Mouse (Mus musculus): ENCODE measurements around the gene Ccdc134.
A peak's percentile ranks its signal among the peaks of the same experiment; 100 is the strongest.
"Not testable (repeated sequence)": the region's sequence is repeated elsewhere in the genome, so short reads cannot be mapped to it uniquely, and the experiment has no call there.

Ccdc134 gene

DNA sequence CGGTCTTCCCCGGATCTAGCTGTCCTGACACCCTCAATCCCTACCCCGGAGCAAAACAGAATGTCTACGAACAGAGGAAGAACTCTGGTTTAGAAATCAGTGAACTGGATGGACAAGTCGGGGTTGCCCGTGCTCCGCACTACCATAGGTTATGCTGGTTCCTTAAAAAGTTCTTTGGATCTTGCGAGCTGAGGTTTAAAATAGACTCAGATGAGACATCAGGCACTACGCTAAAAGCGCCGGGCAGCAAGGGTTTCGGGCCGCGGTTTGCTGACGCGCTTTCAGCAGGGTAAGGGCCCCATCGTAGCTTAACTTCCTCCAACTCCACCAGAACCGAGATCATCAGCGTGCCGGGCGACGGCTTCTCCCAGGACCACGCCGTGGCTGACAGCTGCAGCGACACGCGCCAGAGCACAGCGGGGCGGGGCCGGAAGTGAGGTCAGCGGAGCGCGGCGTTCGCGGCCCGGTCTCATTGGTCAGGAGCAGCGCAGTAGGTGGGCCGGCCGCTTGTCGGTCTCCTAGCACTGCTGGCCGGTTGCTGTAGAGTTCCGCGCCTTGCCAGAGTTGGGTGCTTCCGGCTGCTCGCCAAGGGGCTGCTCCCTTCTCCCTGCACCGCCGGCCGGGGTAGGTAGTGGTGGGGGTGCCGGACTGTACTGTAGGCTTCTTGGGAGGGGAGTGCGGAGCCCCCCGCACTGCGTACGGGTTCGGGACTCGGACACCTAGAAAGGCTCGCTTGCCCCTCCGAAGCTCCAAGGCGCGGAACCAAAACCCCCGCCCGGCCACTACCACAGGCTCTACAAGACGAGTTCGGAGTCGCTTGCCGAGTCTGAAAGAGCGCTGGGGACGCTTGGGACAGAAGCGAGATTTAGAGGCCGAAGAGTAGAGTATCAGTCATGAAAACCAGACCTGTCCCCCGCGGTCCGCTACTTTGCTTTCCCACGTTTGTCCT lies at the start of gene Ccdc134:
Ccdc134 (plus strand) TSS at position 497 of the 949 bp plus-strand sequence.
- peak; percentile 93 for DNase-seq (ENCODE audit: low read depth, low spot score)

DNA sequence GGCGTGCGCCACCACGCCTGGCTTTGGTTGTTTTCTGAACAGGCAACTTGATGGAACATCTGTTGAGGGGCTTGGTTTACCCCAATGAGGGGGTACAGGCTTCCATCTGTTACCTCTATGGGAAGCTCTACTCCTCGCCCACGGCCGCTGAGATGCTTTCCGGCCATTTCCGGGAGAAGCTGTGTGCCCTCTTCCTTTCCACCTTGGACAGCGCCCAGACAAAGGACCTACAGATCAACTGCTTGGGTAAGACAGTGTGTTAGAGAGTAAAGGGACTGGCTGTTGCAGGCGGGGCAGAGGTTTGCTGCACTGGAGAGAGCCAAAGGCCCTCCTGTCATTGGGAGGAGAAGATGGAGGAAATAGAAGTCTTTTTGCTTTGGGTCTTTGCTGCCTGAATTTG lies 47.8 kb upstream of the Ccdc134 start:
- DNase-seq (ENCODE audit: low read depth, low spot score): peak; percentile 78

DNA sequence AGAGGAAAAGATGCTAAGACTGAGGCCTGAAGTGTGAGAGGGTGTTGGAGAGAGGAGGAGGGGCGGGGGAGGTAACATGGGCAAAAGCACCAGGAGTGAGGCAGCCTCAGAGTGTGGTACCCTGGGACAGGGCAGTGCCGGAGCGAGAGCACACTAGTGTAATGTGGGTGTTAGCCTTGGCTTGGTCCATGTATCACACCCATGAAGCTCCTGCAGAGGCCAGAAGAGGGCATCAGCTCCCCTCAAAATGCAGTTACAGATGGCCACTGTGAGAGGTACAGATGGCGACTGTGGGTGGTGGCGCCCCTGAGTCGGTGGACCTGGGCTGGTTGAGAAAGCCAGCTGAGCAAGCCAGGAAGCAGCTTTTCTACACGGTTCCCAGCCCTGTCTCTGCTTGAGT lies 46.6 kb upstream of the Ccdc134 start:
- DNase-seq (ENCODE audit: low read depth, low spot score): no peak

DNA sequence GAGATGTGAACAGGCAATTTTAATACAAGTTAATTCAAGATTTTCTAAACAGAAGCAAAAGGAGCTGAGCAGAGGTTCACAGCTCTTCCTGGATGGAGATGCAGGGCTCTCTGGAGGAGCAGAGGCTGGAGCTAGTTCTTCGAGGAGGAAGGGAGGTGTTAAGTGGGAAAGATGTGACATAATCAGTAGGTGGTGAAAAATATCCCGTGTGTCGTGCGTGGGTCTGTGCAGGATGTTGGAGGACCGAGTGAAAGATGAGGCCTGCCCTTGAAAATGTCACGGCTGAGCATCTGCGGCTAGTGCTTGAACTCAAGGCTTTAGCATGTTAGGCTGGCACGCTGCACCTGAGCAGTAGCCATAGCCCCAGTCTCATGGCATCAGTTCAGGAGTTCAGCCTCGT lies 42.1 kb upstream of the Ccdc134 start:
- no peak for DNase-seq (ENCODE audit: low read depth, low spot score)

DNA sequence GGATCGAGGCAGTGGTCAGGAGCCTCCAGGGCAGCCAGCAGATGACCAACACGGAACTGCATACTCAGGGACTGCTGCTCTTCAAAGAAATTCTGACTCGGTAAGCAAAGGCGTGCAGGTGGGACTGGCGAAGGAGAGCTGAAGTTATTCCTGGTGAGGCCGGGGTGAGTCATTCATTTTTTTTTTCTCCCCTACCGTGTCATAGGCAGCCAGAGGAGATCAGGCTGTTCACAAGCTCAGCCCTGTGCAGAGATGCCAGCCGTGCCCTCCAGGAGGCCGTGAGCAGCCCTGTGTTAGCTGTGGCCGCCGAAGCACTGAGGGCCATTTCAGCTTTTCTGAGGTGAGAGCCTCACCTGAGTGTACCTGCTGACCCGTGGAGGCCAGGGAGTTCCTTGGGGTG lies 41.6 kb upstream of the Ccdc134 start:
- no peak for DNase-seq (ENCODE audit: low read depth, low spot score)

DNA sequence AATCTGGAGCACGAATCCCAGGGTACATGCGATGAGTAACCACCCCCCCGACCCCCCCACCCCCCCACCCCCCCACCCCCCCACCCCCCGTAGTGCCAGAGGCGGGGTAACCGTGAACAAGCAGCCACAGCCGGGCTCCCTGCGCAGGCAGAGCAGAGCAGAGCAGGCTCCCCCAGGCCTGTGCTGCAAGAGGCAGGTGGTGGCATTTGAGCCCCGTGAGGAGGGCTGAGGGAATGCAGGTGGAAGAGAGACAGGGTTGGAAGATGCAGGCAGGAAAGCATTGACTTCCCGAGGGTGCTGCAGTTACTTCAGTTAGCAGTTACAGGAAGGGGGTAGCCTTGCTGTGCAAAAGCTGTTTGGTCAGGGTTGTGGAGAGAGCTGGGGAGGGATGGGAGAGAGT lies 40.5 kb upstream of the Ccdc134 start:
- DNase-seq (ENCODE audit: low read depth, low spot score): peak; percentile 62

DNA sequence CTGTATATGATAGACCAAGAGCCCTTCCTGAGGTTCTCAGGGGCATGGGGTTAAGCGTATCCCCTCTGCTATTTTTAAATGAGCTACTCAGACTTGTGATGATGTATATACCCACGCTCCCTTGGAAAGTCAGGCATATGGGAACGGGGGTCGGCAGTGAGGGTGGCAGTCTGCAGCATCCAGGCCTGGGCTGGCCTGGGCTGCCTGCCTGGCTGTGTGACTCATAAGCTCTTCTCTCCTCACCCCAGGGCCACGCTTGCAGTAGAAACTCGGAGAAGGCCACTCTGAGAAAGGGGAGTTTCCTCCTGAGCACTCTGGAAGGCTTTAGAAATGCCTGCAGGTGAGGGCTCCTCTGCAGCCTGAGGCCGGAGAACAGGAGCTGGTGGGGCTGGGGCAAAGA lies 36.7 kb upstream of the Ccdc134 start:
- no peak for DNase-seq (ENCODE audit: low read depth, low spot score)

DNA sequence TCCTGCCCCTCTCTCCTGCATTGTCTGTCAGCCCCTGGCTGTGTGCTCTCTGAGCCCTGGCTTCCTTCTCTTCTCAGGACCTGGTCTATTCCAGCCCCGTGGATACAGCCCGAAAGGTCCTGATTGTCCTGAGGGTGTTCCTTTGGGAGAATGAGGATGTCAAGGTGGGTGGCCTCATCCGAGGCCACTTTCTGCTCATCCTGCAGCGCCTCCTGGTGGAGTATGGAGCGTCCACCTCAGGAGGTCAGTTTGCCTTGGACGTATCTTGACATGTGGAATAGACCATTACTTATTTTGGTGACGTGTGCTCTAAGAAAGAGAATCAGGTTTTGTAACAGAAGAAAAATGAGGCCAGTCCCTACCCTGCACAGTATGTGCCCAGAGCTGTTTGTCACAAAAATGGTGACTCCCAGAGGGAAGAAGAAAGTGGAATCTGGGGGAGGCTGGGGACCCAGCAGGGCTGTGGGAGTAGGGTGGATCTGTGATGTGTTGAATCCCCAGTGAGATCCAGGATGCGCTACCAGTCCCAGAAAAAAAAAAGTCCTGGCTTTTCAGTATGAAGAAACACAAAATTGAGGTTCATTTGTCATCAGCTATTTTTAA lies 20.7 kb upstream of the Ccdc134 start:
- peak; percentile 56 for DNase-seq (ENCODE audit: low read depth, low spot score)

DNA sequence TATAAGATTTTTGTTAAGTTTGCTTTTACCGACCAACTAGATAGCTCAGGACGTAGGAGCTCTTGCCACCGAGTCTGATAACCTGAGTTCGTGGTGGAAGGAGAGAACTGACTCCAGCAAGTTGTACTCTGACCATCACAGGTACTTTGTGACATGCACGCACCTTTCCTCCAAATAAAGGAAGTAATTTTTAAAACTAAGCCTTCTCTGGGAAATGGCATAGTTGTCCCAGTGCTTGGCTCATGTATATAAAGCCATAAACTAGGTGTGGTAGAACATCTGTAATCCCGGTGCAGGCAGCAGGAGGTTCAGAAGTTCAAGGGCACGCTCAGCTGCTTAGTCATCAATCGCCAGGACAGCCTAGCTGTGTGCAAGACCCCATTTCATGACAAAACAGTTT lies 7.2 kb upstream of the Ccdc134 start:
- DNase-seq (ENCODE audit: low read depth, low spot score): peak; percentile 25

DNA sequence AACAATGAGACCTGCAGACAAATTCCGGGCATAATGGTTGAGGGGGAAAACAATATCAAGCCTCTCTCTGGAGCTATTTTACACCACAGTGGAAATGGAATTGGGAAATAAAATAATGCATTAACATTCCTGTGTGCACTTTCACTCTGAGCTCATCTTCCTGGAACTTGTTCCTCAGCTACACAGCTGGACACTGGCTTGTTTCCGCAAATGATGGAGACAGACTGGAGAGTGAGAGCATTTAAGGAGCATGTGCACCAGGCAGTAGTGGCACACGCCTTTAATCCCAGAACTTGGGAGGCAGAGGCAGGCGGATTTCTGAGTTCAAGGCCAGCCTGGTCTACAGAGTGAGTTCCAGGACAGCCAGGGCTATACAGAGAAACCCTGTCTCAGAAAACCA lies 1.0 kb upstream of the Ccdc134 start:
- not testable (repeated sequence) for DNase-seq (ENCODE audit: low read depth, low spot score)

DNA sequence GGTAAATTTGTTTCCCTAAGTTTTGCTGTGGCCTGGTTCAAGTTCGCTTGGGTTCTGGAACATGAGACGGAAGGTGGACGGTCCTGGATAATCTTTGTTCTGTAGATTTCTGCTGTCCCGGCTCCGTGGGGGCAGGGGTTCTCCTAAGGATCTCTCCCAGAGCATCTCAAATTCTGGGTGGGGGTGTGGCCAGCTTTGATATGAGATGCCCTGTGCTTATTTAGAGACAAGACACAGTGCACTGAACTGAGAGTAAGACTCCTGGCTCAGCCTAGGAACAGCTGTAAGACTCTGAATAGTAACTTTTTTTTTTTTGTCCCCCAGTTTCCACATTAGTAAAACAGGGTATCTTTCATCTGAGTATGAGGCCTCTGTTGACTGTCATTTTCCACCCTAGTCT lies 676 bp downstream of the Ccdc134 start:
- peak; percentile 46 for DNase-seq (ENCODE audit: low read depth, low spot score)

DNA sequence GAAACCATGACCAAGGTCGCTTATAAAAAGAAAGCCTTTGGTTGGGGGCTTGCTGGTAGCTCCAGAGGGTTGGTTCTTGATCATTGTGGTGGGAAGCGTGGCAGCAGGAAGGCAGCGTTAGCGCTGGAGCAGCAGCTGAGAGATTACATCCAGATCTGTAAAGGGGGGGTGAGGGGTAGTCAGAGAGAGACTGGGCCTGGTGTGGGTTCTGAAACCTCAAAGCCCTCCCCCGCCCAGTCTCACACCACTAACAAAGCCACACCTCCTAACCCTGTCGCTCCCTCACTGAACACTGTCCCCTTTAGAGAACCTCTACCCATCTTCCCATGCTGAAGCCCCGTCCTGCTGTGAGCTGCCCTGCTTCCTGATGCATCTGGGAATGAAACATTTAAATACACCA lies 2.9 kb downstream of the Ccdc134 start:
- DNase-seq (ENCODE audit: low read depth, low spot score): no peak

DNA sequence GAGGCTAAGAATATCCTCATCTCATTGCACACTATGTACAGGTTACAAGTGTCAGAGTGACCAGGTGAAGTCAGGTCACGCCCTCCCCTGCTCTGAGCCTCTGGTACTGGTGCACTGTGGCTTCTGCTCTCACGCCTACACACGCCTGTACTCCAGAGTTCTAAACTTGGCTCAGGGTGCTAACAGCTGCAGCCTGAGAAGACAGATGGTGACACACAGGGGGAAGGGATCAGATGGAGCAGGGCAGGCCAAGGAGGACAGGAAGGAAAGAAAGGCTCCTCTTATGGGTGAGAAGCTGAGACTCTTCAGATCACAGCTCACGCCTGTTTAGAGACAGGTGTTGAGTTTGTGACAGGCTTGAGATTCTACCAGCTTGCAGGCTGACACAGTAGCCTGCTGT lies 7.7 kb downstream of the Ccdc134 start:
- no peak for DNase-seq (ENCODE audit: low read depth, low spot score)

DNA sequence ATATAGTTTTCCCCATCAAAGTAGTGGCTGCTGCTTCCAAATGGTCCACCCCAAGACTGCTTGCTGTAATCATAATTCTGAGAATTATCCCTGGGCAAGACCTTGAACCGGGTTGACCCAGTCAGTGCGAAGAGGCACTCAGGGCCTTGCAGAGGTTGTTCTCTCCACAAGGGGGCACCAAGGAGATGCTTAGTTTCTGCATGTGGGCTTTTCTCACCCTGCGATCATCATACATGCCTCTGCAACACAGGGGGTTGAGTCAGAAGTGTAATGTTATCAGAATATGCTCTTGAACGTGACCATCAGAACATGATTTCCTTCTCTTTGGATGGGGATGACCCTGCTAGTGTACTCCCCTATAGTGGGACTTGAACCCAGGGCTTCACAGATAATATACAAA lies 10.8 kb downstream of the Ccdc134 start:
- DNase-seq (ENCODE audit: low read depth, low spot score): peak; percentile 77

DNA sequence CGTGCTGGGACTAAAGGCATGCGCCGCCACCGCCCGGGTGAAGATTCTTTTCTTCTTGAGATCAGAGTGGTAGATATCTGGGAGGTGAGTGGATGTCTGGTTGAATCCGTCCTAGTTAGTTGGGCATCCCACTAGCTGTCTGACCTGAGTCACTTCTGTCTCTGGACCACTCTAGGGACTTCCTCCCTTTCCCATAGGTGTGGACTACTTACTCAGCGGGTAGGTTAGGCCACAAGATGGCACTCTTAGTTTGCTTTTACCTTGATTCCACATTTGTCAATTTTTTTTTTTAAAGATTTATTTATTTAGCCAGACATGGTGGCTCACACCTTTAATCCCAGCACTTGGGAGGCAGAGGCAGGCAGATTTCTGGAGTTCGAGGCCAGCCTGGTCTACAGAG lies 11.5 kb downstream of the Ccdc134 start:
- DNase-seq (ENCODE audit: low read depth, low spot score): peak; percentile 41

DNA sequence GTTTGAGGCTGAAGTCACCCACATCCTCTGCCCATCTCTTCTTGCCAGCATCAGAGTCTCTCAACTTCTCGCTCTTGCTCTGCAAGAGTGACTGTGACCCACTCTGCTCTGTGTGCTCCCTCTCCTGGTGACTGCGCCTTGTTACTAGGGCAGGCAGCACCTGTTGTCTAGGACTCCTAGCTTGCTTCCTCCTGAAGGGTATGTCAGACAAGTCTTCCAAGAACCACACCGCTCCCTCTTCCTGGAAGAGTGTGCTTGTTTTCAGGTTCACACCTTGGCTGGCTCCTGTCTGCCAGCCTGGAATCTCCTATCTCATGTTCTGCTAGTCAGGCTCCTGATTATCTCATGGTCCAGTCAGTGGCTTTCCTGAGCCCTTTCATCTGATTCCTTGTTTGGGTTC lies 12.6 kb downstream of the Ccdc134 start:
- DNase-seq (ENCODE audit: low read depth, low spot score): no peak

DNA sequence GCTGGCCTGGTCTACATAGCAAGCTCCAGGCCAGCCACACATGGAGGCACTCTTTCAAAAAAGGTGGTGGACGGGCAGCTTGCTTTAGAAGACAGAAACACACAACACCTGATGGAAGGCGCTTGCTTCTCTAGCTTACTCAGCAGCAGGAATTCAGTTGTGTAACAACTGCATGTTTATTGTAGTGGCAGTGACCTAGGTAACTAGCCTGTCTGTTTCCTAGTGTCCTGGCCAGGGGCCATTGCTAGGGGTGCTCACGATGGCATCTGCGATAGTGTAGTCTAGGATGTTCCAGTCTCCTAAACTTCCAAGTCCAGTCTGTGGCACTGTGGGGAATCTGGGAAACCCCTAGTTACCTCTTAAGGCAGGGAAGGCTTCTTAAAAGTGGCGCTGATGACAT lies 16.4 kb downstream of the Ccdc134 start:
- DNase-seq (ENCODE audit: low read depth, low spot score): no peak

DNA sequence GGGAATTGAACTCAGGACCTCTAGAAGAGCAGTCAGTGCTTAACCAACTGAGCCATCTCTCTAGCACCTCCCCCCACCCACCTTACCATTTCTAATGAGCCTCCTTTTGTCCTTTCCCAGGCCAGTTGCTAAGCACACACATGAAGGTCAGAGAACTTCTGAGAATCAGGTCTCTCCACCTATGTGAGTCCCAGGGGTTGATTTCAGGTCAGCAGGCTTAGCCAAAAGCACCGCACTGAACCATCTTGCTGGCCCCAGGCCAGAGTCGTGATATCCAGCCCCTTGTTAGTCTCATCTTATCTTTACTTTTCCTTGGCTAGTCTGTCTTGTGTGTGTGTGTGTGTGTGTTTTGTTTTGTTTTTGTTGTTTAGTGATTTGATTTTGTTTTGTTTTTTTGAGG lies 17.7 kb downstream of the Ccdc134 start:
- DNase-seq (ENCODE audit: low read depth, low spot score): peak; percentile 86

DNA sequence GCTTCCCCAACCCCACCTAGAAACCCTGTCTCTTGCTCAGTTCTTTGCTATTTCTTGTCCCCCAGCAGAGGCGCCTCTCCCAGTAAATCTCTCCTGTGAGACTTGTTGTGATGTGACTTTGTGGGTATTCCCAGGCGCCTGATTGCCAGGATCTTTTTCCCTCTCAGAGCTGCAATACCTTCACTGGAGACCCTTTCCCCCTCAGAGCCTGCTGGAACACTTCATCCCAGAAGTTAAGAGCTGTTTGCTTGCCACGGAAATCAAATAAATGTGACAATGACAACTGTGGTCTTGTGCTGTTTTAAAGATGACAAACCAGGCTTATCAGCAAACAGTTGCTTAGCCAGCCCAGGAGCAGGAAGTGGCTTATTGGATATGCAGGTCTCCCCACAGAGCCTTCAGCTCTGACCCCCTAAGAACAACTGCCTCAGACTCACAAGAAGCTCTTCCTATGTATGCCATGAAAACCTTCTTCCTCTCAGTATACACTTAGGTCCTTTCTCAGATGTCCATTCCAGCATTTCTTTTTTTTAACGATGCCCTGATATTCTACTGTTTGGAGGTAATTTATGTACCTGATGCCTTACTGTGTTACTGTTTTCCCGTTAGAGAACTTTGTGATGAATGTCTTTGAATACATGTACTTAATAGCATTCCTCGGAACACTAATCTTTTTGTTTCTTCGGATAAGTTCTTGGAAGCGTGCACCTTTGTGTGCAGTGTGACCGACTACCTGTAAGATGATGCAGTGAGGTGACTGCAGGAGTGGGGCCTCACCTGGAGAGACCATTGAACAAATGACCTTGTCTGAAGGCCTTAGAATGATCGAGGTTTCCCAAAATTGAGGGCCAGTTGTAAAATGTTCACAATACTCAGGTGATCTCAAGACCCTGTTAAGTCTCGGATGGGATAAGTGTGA lies 18.4 kb downstream of the Ccdc134 start:
- DNase-seq (ENCODE audit: low read depth, low spot score): peak; percentile 44

DNA sequence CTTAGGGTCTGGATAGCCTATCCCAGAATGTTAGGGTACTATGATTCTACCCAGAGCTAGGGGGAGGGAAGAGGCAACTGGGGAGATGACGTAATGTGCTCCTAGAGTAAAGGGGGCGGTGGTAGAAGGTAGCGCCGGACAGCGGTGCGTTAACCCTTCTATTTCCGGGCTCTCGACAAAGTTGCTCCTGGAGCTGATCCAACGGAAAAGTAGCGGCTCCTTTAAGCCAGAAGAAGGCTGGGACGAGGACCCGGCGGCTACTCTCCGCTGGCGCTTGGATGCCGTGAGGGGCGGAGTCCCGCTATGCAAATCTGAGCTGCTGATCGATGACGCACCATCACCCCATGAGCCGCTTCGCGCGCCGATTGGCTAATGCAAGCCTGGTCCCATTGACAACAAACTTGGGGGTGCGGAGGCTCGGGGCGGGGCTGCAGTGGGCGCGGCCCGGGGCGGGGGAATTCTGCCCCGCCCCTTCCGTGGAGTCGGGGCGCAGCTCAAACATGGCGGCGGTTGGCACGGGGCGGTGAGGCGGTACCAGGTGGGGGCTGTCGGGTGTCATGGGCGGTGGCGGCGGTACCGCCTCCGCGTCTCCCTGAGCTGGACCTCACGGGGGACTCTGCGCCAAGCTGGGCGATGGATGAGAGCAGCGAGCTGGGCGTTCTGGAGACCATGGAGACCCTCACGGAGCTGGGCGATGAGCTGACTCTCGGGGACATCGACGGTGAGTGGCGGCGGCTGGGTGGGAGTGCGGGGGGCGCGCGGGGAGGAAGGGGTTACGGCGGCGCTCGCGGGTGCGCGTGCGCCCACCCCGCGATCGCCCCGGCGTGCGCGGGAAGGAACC lies 19.3 kb downstream of the Ccdc134 start, which contains the start of gene Srebf2:
Srebf2 (plus strand) TSS at position 412 of the 841 bp plus-strand sequence.
- DNase-seq (ENCODE audit: low read depth, low spot score): peak; percentile 100

DNA sequence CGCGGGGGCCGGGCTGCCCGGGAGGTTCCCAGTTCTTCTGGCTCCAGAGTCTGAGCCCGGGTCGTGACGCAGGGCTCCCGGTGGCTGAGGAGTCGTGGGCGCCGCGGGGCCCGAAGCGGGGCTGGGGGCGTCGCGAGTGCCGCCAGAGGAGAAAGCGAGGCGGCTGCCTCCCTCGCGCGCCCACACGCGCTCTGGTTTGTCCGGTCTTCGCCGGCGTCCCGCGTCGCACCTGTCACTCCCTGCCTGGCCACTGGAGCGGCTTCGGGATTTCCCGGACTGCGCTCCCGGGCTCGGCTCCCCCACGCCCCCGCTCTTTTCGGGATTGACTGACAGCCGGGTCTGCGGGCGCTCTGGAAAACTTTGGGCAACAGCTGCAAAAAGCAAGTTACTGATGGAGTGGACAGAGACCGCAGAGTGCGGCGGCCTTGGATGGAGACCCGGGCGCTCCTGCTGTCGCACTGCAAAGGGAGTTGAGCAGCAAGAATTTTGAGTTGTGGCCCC lies 19.9 kb downstream of the Ccdc134 start:
- DNase-seq (ENCODE audit: low read depth, low spot score): peak; percentile 60

Data from R1 (cell line).